In the genomic region with DNA sequence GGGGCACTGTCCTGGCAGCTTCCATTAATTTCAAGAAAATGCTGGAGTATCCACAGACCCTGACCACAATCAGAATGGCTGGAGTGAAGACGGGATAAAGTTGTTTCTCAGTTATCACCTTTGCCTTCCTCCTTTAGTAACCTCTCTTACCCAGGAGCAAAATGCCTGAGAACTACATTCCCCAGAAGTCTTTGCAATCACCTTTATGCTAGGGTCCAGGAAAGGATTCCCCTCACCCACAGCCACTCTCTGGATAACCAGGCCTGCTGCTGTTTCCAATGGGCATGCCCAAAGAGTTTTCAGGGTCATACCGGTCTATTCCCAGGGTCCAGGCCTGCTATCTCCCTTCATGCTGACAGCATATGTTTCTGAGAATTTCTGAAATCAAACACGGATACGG, we compare ENCODE assay signal across 13 mouse cellular contexts.
"Had no signal": no experiment of that assay in that cellular context is flagged by ENCODE, and none has a peak within 500 bp of the region (broad histone marks: within the 10 kb centered on the region; RNA-seq: fewer than 3 reads in every experiment).

No protein-coding gene starts in this region.

- H3K27ac ChIP-seq: neural tube, embryonic 12.5 days; neural tube, embryonic 13.5 days; neural tube, embryonic 15.5 days; stomach, embryonic 15.5 days; stomach, postnatal 0 days had no signal

- H3K27me3 ChIP-seq: neural tube, embryonic 12.5 days; neural tube, embryonic 13.5 days; neural tube, embryonic 15.5 days; stomach, embryonic 15.5 days had no signal

- H3K36me3 ChIP-seq: neural tube, embryonic 12.5 days; neural tube, embryonic 13.5 days; neural tube, embryonic 15.5 days; stomach, embryonic 15.5 days had no signal

- H3K4me3 ChIP-seq: neural tube, embryonic 12.5 days; neural tube, embryonic 13.5 days; neural tube, embryonic 15.5 days; stomach, embryonic 15.5 days had no signal

- H3K4me1 ChIP-seq: neural tube, embryonic 15.5 days; stomach, embryonic 15.5 days had no signal

- H3K9me3 ChIP-seq: neural tube, embryonic 12.5 days; neural tube, embryonic 13.5 days; stomach, embryonic 15.5 days had no signal

- H3K4me2 ChIP-seq: neural tube, embryonic 12.5 days; neural tube, embryonic 13.5 days; neural tube, embryonic 15.5 days; stomach, embryonic 15.5 days had no signal

- DNase-seq: right cerebral cortex, adult 18-20 months; right cerebral cortex, postnatal 14 days; right cerebral cortex, postnatal 25 days; right cerebral cortex, postnatal 4 days; spleen, adult 18-20 months; thymus, adult 18-20 months; thymus, adult 2 months; thymus, postnatal 36 days had no signal

- H3K9ac ChIP-seq: neural tube, embryonic 13.5 days; neural tube, embryonic 15.5 days; stomach, embryonic 15.5 days had no signal
